Mouse (Mus musculus) cerebellum, postnatal 14 days (tissue): ENCODE measurements at regions not wholly inside any gene's neighbourhood (a gene's known extent, or its start where the extent isn't known, plus 50 kb on each side); places are given as distances from the start of the nearest gene placed in this dataset.

ENCODE experiments used
- DNase-seq, 2 experiments: peaks; one replicate each; pipeline ENCODE4 v3.0.0; 2021; ENCODE audit warnings: mixed read lengths in 2 of 2

GRCm38 (mm10) chr5:46488140-46488942 lies 630.9 kb upstream of the Lcorl start:
- no peak for DNase-seq

GRCm38 (mm10) chr5:46486740-46487326 lies 629.4 kb upstream of the Lcorl start:
- DNase-seq, result no peak

GRCm38 (mm10) chr5:46456356-46456755 lies 598.9 kb upstream of the Lcorl start:
- no peak for DNase-seq

- peak; percentile 74 to 78 for DNase-seq
Measured at GRCm38 (mm10) chr5:46448274-46448673, 590.9 kb upstream of the Lcorl start.

- DNase-seq, result no peak
Measured at GRCm38 (mm10) chr5:46445844-46446243, 588.4 kb upstream of the Lcorl start.

GRCm38 (mm10) chr5:46445122-46445521 lies 587.7 kb upstream of the Lcorl start:
- no peak for DNase-seq

- peak; percentile 56 to 69 for DNase-seq
Measured at GRCm38 (mm10) chr5:46443805-46444340, 586.5 kb upstream of the Lcorl start.

GRCm38 (mm10) chr5:46442600-46443248 lies 585.3 kb upstream of the Lcorl start:
- DNase-seq, result no peak

- no peak for DNase-seq
Measured at GRCm38 (mm10) chr5:46441716-46442115, 584.3 kb upstream of the Lcorl start.

- DNase-seq, result no peak
Measured at GRCm38 (mm10) chr5:46431644-46432367, 574.4 kb upstream of the Lcorl start.

- no peak for DNase-seq
Measured at GRCm38 (mm10) chr5:46422738-46423137, 565.3 kb upstream of the Lcorl start.

- peak; percentile 7 to 8 for DNase-seq
Measured at GRCm38 (mm10) chr5:46406969-46407368, 549.6 kb upstream of the Lcorl start.

- DNase-seq, result peak in 1 of 2 experiments; percentile 4
Measured at GRCm38 (mm10) chr5:46406404-46406803, 549.0 kb upstream of the Lcorl start.

GRCm38 (mm10) chr5:46386591-46386990 lies 529.2 kb upstream of the Lcorl start:
- DNase-seq, result peak; percentile 17 to 68

- DNase-seq, result no peak
Measured at GRCm38 (mm10) chr5:46367328-46367727, 509.9 kb upstream of the Lcorl start.

GRCm38 (mm10) chr5:46363661-46364060 lies 506.2 kb upstream of the Lcorl start:
- DNase-seq, result no peak

- DNase-seq, result no peak
Measured at GRCm38 (mm10) chr5:46361637-46362036, 504.2 kb upstream of the Lcorl start.

GRCm38 (mm10) chr5:46348448-46348847 lies 491.0 kb upstream of the Lcorl start:
- DNase-seq, result no peak

- DNase-seq, result peak; percentile 87 to 89
Measured at GRCm38 (mm10) chr5:46347368-46348083, 490.1 kb upstream of the Lcorl start.

- no peak for DNase-seq
Measured at GRCm38 (mm10) chr5:46338461-46338860, 481.0 kb upstream of the Lcorl start.

- no peak for DNase-seq
Measured at GRCm38 (mm10) chr5:46330880-46331279, 473.5 kb upstream of the Lcorl start.
